Mouse (Mus musculus) C3H10T1/2 (cell line): ENCODE results near the gene Slc1a1. TPM values are rescaled to one million over a fixed set of nuclear protein-coding genes. Genes with fewer than 3 reads are reported as not detected.

Source experiments
- polyA plus RNA-seq, 2 experiments: library from polyadenylated mRNA; unstranded; fragments of >200 nt; fragmentation: generic; extraction: Trizol; gene quantifications; one replicate each; pipeline ENCODE4 v1.2.1; 2012; ENCODE audit warnings: missing spikeins in 2 of 2

The Slc1a1 gene
- under 1 TPM; 0.04 to 0.12 TPM for polyA plus RNA-seq

DNA sequence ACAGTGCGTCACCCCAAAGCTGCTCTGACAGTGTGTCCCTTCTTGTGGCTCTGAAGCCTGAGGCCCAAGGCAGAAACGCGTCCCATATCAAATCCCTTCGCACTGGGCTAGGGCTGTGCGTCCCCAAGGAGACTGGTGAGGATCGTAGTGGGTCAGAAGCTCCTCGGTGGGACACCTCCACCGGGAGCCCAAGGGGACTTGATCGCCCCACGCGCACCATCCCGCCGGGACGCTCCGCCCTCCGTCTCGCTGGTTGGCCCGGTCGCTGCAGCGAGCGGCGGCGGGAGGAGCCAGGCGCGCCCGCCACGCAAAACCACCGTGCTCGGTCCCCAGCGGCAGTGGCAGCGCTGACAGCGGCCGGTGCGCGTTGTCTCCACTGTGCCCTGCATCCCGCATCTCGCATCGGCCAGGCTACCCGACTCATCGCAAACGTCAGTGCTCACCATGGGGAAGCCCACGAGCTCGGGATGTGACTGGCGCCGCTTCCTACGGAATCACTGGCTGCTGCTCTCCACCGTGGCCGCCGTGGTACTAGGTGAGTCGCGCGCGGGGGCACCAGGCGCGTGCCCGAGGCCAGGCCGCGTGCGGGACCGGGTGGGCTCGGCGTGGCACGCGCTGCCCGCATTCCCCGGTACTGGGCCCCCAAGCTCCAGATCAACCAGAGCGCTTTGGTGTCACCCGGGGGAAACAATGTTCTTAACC lies at the start of gene Slc1a1:
Gene Slc1a1 (plus strand): TSS at position 252 of the 702 bp plus-strand sequence.

Other genes with a start within 250 kb of the Slc1a1 start
- 1 to 10 TPM in 1 of 2 experiments, under 1 TPM in 1; 0.18 to 2.3 TPM for gene Glis3, start 155.0 kb upstream of the Slc1a1 start, polyA plus RNA-seq
- gene Plpp6, start 128.9 kb downstream of the Slc1a1 start, polyA plus RNA-seq, result 1 to 10 TPM in 1 of 2 experiments, under 1 TPM in 1; 0.84 to 4.5 TPM
- gene 4430402I18Rik, start 132.8 kb downstream of the Slc1a1 start, polyA plus RNA-seq, result under 1 TPM; 0.04 to 0.52 TPM
- gene Cdc37l1, start 155.3 kb downstream of the Slc1a1 start, polyA plus RNA-seq, result 1 to 10 TPM in 1 of 2 experiments, under 1 TPM in 1; 0.66 to 8.6 TPM
- gene Ak3, start 212.9 kb downstream of the Slc1a1 start, polyA plus RNA-seq, result 10 to 100 TPM; 11.1 to 64.0 TPM